Mouse (Mus musculus): ENCODE results near the gene Pkdrej.

Pkdrej gene

GRCm38 (mm10) chr15:85808031-85808430, 13.5 kb downstream of the Pkdrej start:
- Histone ChIP-seq H3K4me3 (replicated peaks; ENCODE audit: low read length) (no peak overlapping the region), H3K27me3 (ENCODE audit: insufficient read depth, low read length) (no peaks in the 10 kb centered on the region), H3K4me1 (replicated peaks; ENCODE audit: low read depth, low read length) (peaks cover 22% of the 10 kb centered on the region), H3K36me3 (ENCODE audit: insufficient read depth, low read length) (peaks cover 23% of the 10 kb centered on the region), H3K9me3 (ENCODE audit: low read length) (no peaks in the 10 kb centered on the region)
- TF ChIP-seq NANOG (IDR thresholded peaks at IDR 0.05; ENCODE audit: borderline replicate concordance, low read length) (no peak), POU5F1 (IDR thresholded peaks at IDR 0.05; ENCODE audit: borderline replicate concordance, low read length) (no peak), CTCF (conservative IDR thresholded peaks at IDR 0.05; ENCODE audit: low read length) (no peak)

GRCm38 (mm10) chr15:85807404-85807803, 14.1 kb downstream of the Pkdrej start:
- H3K4me1 ChIP-seq (replicated peaks; ENCODE audit: low read depth, low read length) = peaks cover 17% of the 10 kb centered on the region
- peaks cover 23% of the 10 kb centered on the region for H3K36me3 ChIP-seq (ENCODE audit: insufficient read depth, low read length)
- H3K9me3 ChIP-seq (ENCODE audit: low read length) = no peaks in the 10 kb centered on the region
- TF ChIP-seq CTCF (conservative IDR thresholded peaks at IDR 0.05; ENCODE audit: low read length) (no peak), POU5F1 (IDR thresholded peaks at IDR 0.05; ENCODE audit: borderline replicate concordance, low read length) (no peak), NANOG (IDR thresholded peaks at IDR 0.05; ENCODE audit: borderline replicate concordance, low read length) (no peak)
- no peaks in the 10 kb centered on the region for H3K27me3 ChIP-seq (ENCODE audit: insufficient read depth, low read length)
- H3K4me3 ChIP-seq (replicated peaks; ENCODE audit: low read length) = no peak overlapping the region

- Histone ChIP-seq H3K9me3 (ENCODE audit: low read length) (no peaks in the 10 kb centered on the region), H3K36me3 (ENCODE audit: insufficient read depth, low read length) (peaks cover 23% of the 10 kb centered on the region), H3K27me3 (ENCODE audit: insufficient read depth, low read length) (no peaks in the 10 kb centered on the region), H3K4me3 (replicated peaks; ENCODE audit: low read length) (no peak overlapping the region), H3K4me1 (replicated peaks; ENCODE audit: low read depth, low read length) (peaks cover 12% of the 10 kb centered on the region)
- TF ChIP-seq NANOG (IDR thresholded peaks at IDR 0.05; ENCODE audit: borderline replicate concordance, low read length) (no peak), CTCF (conservative IDR thresholded peaks at IDR 0.05; ENCODE audit: low read length) (no peak), POU5F1 (IDR thresholded peaks at IDR 0.05; ENCODE audit: borderline replicate concordance, low read length) (no peak)
These were observed 14.6 kb downstream of the Pkdrej start for GRCm38 (mm10) chr15:85806886-85807285.

- Histone ChIP-seq H3K4me1 (replicated peaks; ENCODE audit: low read depth, low read length) (peaks cover 9% of the 10 kb centered on the region; the same call in 1 of the 2 replicates), H3K36me3 (ENCODE audit: insufficient read depth, low read length) (peaks cover 10% of the 10 kb centered on the region), H3K9me3 (ENCODE audit: low read length) (no peaks in the 10 kb centered on the region), H3K4me3 (replicated peaks; ENCODE audit: low read length) (no peak overlapping the region), H3K27me3 (ENCODE audit: insufficient read depth, low read length) (no peaks in the 10 kb centered on the region)
- no peak for TF ChIP-seq CTCF (conservative IDR thresholded peaks at IDR 0.05; ENCODE audit: low read length)
- TF ChIP-seq POU5F1 (IDR thresholded peaks at IDR 0.05; ENCODE audit: borderline replicate concordance, low read length) = no peak
- TF ChIP-seq NANOG (IDR thresholded peaks at IDR 0.05; ENCODE audit: borderline replicate concordance, low read length) = no peak
These were observed 18.6 kb downstream of the Pkdrej start for GRCm38 (mm10) chr15:85802931-85803330.

GRCm38 (mm10) chr15:85798676-85799075, 22.9 kb downstream of the Pkdrej start:
- no peaks in the 10 kb centered on the region for H3K27me3 ChIP-seq (ENCODE audit: insufficient read depth, low read length)
- TF ChIP-seq POU5F1 (IDR thresholded peaks at IDR 0.05; ENCODE audit: borderline replicate concordance, low read length) (no peak), CTCF (conservative IDR thresholded peaks at IDR 0.05; ENCODE audit: low read length) (no peak), NANOG (IDR thresholded peaks at IDR 0.05; ENCODE audit: borderline replicate concordance, low read length) (no peak)
- no peak overlapping the region for H3K4me3 ChIP-seq (replicated peaks; ENCODE audit: low read length)
- no peaks in the 10 kb centered on the region for H3K36me3 ChIP-seq (ENCODE audit: insufficient read depth, low read length)
- H3K9me3 ChIP-seq (ENCODE audit: low read length) = no peaks in the 10 kb centered on the region
- peaks cover 15% of the 10 kb centered on the region for H3K4me1 ChIP-seq (replicated peaks; ENCODE audit: low read depth, low read length)

GRCm38 (mm10) chr15:85795516-85795915, 26.0 kb downstream of the Pkdrej start:
- no peak overlapping the region for H3K4me3 ChIP-seq (replicated peaks; ENCODE audit: low read length)
- H3K4me1 ChIP-seq (replicated peaks; ENCODE audit: low read depth, low read length) = peaks cover 5% of the 10 kb centered on the region
- TF ChIP-seq NANOG (IDR thresholded peaks at IDR 0.05; ENCODE audit: borderline replicate concordance, low read length) = no peak
- no peak for TF ChIP-seq POU5F1 (IDR thresholded peaks at IDR 0.05; ENCODE audit: borderline replicate concordance, low read length)
- TF ChIP-seq CTCF (conservative IDR thresholded peaks at IDR 0.05; ENCODE audit: low read length) = no peak
- H3K9me3 ChIP-seq (ENCODE audit: low read length) = no peaks in the 10 kb centered on the region
- H3K27me3 ChIP-seq (ENCODE audit: insufficient read depth, low read length) = no peaks in the 10 kb centered on the region
- no peaks in the 10 kb centered on the region for H3K36me3 ChIP-seq (ENCODE audit: insufficient read depth, low read length)

- no peaks in the 10 kb centered on the region for H3K9me3 ChIP-seq (ENCODE audit: low read length)
- H3K4me1 ChIP-seq (replicated peaks; ENCODE audit: low read depth, low read length) = peaks cover 5% of the 10 kb centered on the region
- no peaks in the 10 kb centered on the region for H3K36me3 ChIP-seq (ENCODE audit: insufficient read depth, low read length)
- H3K4me3 ChIP-seq (replicated peaks; ENCODE audit: low read length) = no peak overlapping the region
- H3K27me3 ChIP-seq (ENCODE audit: insufficient read depth, low read length) = no peaks in the 10 kb centered on the region; the same call in 1 of the 2 replicates
- TF ChIP-seq NANOG (IDR thresholded peaks at IDR 0.05; ENCODE audit: borderline replicate concordance, low read length) = no peak
- TF ChIP-seq POU5F1 (IDR thresholded peaks at IDR 0.05; ENCODE audit: borderline replicate concordance, low read length) = no peak
- TF ChIP-seq CTCF (conservative IDR thresholded peaks at IDR 0.05; ENCODE audit: low read length) = no peak
These were observed 28.7 kb downstream of the Pkdrej start for GRCm38 (mm10) chr15:85792819-85793218.

- Histone ChIP-seq H3K27me3 (ENCODE audit: insufficient read depth, low read length) (no peaks in the 10 kb centered on the region; the same call in 1 of the 2 replicates), H3K9me3 (ENCODE audit: low read length) (no peaks in the 10 kb centered on the region), H3K4me3 (replicated peaks; ENCODE audit: low read length) (no peak overlapping the region), H3K4me1 (replicated peaks; ENCODE audit: low read depth, low read length) (peaks cover 5% of the 10 kb centered on the region), H3K36me3 (ENCODE audit: insufficient read depth, low read length) (no peaks in the 10 kb centered on the region)
- TF ChIP-seq NANOG (IDR thresholded peaks at IDR 0.05; ENCODE audit: borderline replicate concordance, low read length) (no peak), CTCF (conservative IDR thresholded peaks at IDR 0.05; ENCODE audit: low read length) (no peak), POU5F1 (IDR thresholded peaks at IDR 0.05; ENCODE audit: borderline replicate concordance, low read length) (no peak)
These were observed 30.1 kb downstream of the Pkdrej start for GRCm38 (mm10) chr15:85791449-85791848.

GRCm38 (mm10) chr15:85788633-85789032, 32.9 kb downstream of the Pkdrej start:
- Histone ChIP-seq H3K9me3 (ENCODE audit: low read length) (no peaks in the 10 kb centered on the region), H3K4me1 (replicated peaks; ENCODE audit: low read depth, low read length) (no peaks in the 10 kb centered on the region), H3K27me3 (ENCODE audit: insufficient read depth, low read length) (peaks cover 6% of the 10 kb centered on the region), H3K36me3 (ENCODE audit: insufficient read depth, low read length) (no peaks in the 10 kb centered on the region), H3K4me3 (replicated peaks; ENCODE audit: low read length) (no peak overlapping the region)
- no peak for TF ChIP-seq CTCF (conservative IDR thresholded peaks at IDR 0.05; ENCODE audit: low read length)
- TF ChIP-seq NANOG (IDR thresholded peaks at IDR 0.05; ENCODE audit: borderline replicate concordance, low read length) = no peak
- no peak for TF ChIP-seq POU5F1 (IDR thresholded peaks at IDR 0.05; ENCODE audit: borderline replicate concordance, low read length)
